Mouse (Mus musculus): ENCODE measurements around the gene Olfr1508.

DNA sequence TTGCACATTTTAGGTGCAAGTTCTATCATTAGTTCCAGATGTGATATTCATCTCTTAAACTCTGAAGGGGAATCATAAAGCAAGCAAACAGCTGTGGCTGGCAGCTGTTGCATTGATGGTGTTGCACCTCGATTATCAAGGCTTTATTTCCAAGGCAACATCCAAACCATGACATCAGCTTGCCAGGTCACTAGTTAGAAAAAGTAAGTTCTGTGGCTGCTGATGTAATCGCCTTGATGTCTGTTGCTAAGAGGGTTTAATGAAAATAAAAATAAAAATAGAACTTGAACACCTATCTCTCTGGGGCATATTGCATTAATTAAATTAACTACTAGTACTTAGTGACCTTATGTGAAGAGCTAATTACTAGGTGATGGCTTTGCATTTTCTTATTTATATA lies at the start of gene Olfr1508:
- TF ChIP-seq CTCF (IDR thresholded peaks at IDR 0.05; ENCODE audit: borderline replicate concordance, control insufficient read depth, extremely low read depth, insufficient read depth, low read length, poor library complexity) (no peak), POLR2A (IDR thresholded peaks at IDR 0.05; ENCODE audit: control insufficient read depth, extremely low read depth, insufficient read depth, low read length, poor library complexity) (no peak)
